Mouse (Mus musculus): Measurements from ENCODE around the gene Wwc1.

DNA sequence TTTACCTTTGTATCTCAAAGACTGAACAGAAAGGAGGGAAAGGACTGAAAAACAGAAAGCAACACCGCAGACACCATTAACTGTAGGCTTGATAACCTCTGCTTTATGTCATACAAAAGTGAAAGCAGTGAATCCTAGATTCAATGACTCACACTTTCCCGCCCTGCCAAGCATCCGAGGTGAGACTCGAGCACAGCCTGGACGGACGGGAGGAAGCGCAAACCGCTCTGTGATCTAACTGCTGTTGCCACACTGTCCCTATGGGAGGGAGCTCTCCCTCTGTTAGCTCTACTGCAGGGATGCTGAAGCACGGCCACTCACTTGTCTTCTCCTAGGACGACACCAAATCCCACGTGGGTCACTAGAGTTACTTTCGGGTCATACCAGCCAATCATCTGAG is 164.0 kb downstream of the Wwc1 start:
- TF ChIP-seq POLR2A (IDR thresholded peaks at IDR 0.05; ENCODE audit: low read depth, low read length) (no peak), CTCF (IDR thresholded peaks at IDR 0.05; ENCODE audit: borderline replicate concordance, insufficient read depth, low read length) (no peak)

All from embryonic fibroblast, embryonic 13.5 days (primary cell).